Comparison of ENCODE assay signal across 8 mouse cellular contexts in the genomic region with DNA sequence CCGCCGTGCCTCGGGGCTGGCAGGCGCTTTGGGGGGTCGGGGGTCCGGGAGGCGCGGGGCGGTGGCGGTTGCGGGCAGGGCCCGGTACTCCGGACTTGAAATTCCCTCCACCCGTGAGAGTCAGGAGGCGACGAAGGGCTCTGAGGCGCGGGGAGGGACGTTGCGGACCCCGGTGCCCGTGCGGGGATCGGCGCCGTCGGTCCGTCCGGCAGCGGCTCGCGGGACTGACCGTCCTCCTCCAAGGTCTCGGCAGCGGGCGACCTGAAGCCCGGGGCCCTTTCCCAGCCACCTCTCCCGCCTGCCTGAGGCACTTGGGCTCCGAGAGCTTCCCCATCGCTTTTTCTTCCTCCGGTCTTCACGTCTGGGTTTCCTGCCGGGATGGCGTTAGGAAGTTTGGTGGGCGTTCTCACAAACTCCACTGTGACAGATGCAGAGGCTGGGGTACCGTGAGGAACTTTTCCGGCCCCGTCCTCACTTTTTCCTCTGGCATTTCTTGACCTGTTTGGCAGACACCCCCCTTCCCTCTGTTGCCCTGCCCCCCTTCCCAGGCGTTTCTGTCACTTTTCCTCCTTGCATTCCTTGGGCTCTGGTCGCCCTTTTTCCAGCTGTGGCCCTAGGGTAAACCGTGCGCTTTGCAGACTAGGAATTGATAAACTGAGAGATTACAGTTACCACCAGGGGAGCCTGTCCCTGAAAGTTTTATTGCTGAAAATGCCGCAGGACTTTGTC. TPM values are rescaled to one million over a fixed set of nuclear protein-coding genes. Genes with fewer than 3 reads are reported as not detected.
DNase-seq lines count a peak whose midpoint lies in the region; TF ChIP-seq lines count a peak whose summit lies in the region.

No protein-coding gene starts in this region.

- H3K27ac ChIP-seq in brown adipose tissue, adult 24 weeks (replicated peaks; ENCODE audit: low read depth, low read length), result peak overlapping the region; percentile 98

- WGBS in lung, adult 2 months, result 2% methylated on average over 53 of the region's 53 CpGs

- no peak for TF ChIP-seq POLR2A in lung, adult 2 months (IDR thresholded peaks at IDR 0.05; ENCODE audit: borderline replicate concordance, extremely low read depth, low read depth, low read length)

- H3K4me3 ChIP-seq in brown adipose tissue, adult 24 weeks (ENCODE audit: insufficient read depth, low read depth, low read length), result peak overlapping the region; percentile 93
- H3K4me3 ChIP-seq in lung, adult 2 months (replicated peaks; ENCODE audit: extremely low read depth, low read depth, low read length), result peak overlapping the region; percentile 97

- no peak for TF ChIP-seq CTCF in lung, adult 2 months (IDR thresholded peaks at IDR 0.05; ENCODE audit: insufficient read depth, low read length)

- peak; percentile 68 for DNase-seq in R1 (ENCODE audit: low read depth, low spot score)
- peak; percentile 61 to 71 for DNase-seq in heart, adult 18-20 months
- DNase-seq in kidney, adult 11 months, result peak; percentile 45
- DNase-seq in lung, adult 2 months, result peak; percentile 72
- peak; percentile 30 for DNase-seq in ovary, postnatal 14 days (ENCODE audit: low spot score)
- no peak for DNase-seq in left cerebral cortex, adult 8-10 months (ENCODE audit: low spot score in 2 of 2)
- no peak for DNase-seq in right cerebral cortex, postnatal 36 days (ENCODE audit: low spot score in 2 of 2)

- H3K4me1 ChIP-seq in brown adipose tissue, adult 24 weeks (ENCODE audit: control insufficient read depth, insufficient read depth, insufficient read length, low read length), result peaks cover 4% of the 10 kb centered on the region
- peaks cover 4% of the 10 kb centered on the region; the same call in 1 of the 2 replicates for H3K4me1 ChIP-seq in lung, adult 2 months (ENCODE audit: control insufficient read depth, insufficient read depth, low read length)

RNA-seq across cellular contexts. Expression of a gene that starts 1.3 kb away (rescaled TPM):
- polyA plus RNA-seq in brown adipose tissue, adult 24 weeks (2012; ENCODE audit: insufficient read depth, insufficient read length, missing spikeins), result 73.7 and 81.7 TPM in 2 replicates
- 10 to 100 TPM; 34.8 to 41.2 TPM for total RNA-seq in heart, adult 18-20 months (2021)
- 51.0 and 73.8 TPM in 2 replicates for polyA plus RNA-seq in lung, adult 2 months (2012; rRNA removed)
- total RNA-seq in left cerebral cortex, adult 8-10 months (2022), result 10 to 100 TPM; 20.0 to 26.9 (median 24.7) TPM

Comparison
In these comparisons a context has a peak if more than half of its experiments do, and no peak if none do; other contexts are left out.
1. DNase-seq: peak in R1 (single experiment), heart, adult 18-20 months (2 of 2), kidney, adult 11 months (single experiment), lung, adult 2 months (single experiment) and ovary, postnatal 14 days (single experiment); none in left cerebral cortex, adult 8-10 months (0 of 2) and right cerebral cortex, postnatal 36 days (0 of 2).